Mouse (Mus musculus) olfactory bulb, adult 2 months (tissue): ENCODE measurements around the gene C1rb. TPM values are rescaled to one million over a fixed set of nuclear protein-coding genes. Genes with fewer than 3 reads are reported as not detected.
"Not testable (repeated sequence)": the region's sequence is repeated elsewhere in the genome, so short reads cannot be mapped to it uniquely, and the experiment has no call there.

ENCODE experiments used
- H3K27ac ChIP-seq: fragments of 200-500 bp; 2 replicates; pipeline ENCODE4 v1.5.1; 2012; ENCODE audit warnings: low read depth, low read length; ENCODE audit not compliant: insufficient read depth
- H3K4me1 ChIP-seq: fragments of 200-500 bp; 2 replicates; pipeline ENCODE4 v1.6.1; 2012; ENCODE audit warnings: low read length; ENCODE audit not compliant: control insufficient read depth, insufficient read depth
- H3K4me3 ChIP-seq: fragments of 200-500 bp; 2 replicates; pipeline ENCODE4 v1.5.1; 2012; ENCODE audit warnings: mild to moderate bottlenecking, low read depth, low read length, moderate library complexity; ENCODE audit not compliant: insufficient read depth
- CTCF ChIP-seq: fragments of 200-500 bp; IDR thresholded peaks from 2 replicates; pipeline ENCODE4 v1.5.1; 2012; ENCODE audit warnings: low read depth, mild to moderate bottlenecking, low read length, moderate library complexity; ENCODE audit not compliant: insufficient read depth
- POLR2A ChIP-seq: fragments of 200-500 bp; IDR thresholded peaks from 2 replicates; pipeline ENCODE4 v1.6.1; 2012; ENCODE audit warnings: mild to moderate bottlenecking, low read depth, low read length, moderate library complexity; ENCODE audit not compliant: insufficient read depth
- WGBS: fragments of 180-500 bp; shearing (Covaris S2); methylation state at CpG from one replicate; pipeline ENCODE4 v1.1.7; 2018; 5-methylcytosine and 5-hydroxymethylcytosine counted together
- polyA plus RNA-seq: library from polyadenylated mRNA; stranded (reverse); fragments of >200 nt; gene quantifications from 2 replicates; pipeline ENCODE4 v1.2.4, GENCODE M21; 2012; ENCODE audit warnings: low replicate concordance; ENCODE audit not compliant: missing spikeins, insufficient read depth, insufficient read length

C1rb gene
- polyA plus RNA-seq, 1 experiment, result not detected

DNA sequence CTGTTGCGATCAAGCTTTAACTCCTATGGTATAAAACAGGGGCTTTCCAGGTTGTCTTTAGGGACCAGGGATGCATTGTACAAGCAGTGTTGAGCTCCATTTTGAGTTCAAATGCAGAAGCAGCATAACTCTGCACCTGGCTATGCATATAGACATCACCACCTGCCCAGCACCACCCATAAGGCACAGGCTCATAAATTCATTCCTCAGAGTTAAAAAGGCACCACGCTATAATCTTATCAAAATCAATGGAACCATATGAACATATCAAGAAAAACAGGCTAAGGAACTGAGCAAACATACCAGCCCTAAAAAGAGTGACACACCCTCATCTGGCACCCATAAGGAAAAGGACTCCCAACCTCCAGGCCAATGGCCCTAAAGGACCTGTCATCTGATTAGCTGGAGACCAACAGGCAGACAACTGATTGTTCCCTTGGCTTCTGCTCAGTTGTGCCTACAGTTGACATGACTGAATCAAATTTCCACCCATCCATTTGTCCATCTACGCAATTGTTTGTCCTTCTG, 21.0 kb upstream of the C1rb start:
- no peaks in the 10 kb centered on the region for H3K4me1 ChIP-seq
- no peak overlapping the region for H3K4me3 ChIP-seq
- TF ChIP-seq POLR2A (no peak), CTCF (no peak)
- WGBS, result 90% methylated on average over 3 of the region's 3 CpGs
- H3K27ac ChIP-seq, result no peak overlapping the region

DNA sequence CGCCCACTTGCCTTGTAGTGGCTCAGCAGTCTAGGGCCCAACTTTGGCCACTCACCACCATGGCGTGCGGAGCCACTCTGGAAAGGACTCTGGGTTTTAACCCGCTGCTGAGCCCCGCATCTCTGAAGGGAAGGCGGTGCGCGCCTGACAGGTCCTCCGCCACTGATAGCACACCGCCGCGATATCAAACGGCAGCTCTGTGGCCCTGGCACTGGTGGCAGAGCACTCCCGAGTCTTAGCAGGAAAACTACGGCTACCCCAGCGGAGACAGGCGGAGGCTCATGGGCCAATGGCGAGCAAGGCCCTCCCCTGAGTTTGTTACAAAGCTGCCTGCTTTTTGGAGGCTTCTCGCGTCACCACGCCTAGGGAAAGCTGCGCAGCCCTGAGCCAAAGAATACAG, 17.3 kb upstream of the C1rb start:
- no peaks in the 10 kb centered on the region for H3K4me1 ChIP-seq
- TF ChIP-seq CTCF (no peak), POLR2A (no peak)
- no peak overlapping the region for H3K4me3 ChIP-seq
- WGBS, result 71% methylated on average over 22 of the region's 22 CpGs
- H3K27ac ChIP-seq, result no peak overlapping the region

GRCm38 (mm10) chr6:124555956-124556355, 14.1 kb upstream of the C1rb start:
- not testable (repeated sequence) for H3K4me3 ChIP-seq, H3K27ac ChIP-seq, H3K4me1 ChIP-seq
- 82% methylated on average over 2 of the region's 2 CpGs for WGBS

DNA sequence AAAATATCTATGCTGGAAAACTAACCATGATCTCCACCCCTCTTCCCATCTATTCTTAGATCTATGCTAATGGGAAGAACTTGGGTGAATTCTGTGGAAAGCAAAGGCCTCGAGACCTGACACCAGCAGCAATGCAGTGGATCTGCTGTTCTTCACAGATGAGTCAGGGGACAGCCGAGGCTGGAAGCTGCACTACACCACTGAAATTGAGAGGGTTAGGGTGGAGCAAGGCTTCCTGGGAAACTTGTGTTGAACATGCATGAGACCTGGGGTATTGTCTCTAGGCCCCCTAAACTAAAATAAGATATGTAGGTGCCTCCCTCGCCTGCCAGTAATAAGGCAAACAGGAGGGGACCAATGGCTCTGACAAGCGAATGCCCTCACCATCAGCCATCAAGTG, 8.9 kb upstream of the C1rb start:
- 89% methylated on average over 4 of the region's 4 CpGs for WGBS
- not testable (repeated sequence) for H3K4me3 ChIP-seq, H3K27ac ChIP-seq, H3K4me1 ChIP-seq

DNA sequence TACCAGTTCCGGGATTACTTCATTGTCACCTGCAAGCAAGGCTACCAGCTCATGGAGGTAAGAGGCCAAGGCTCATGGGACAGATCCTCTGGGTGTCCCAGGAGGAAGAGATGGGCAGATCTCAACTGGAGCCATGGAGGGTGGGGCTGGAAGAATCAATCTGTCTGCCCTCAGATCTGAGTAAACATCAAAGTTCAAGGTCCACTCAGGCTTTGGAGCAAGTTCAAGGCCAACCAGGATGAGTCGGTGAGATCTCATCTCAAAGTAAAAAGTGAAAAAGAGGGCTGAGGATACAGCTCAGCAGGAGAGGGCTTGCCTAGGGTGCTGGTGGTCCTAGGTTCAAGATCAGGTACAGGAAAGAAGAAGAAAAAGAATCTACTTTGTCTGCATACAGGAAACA, 8.5 kb upstream of the C1rb start:
- WGBS, result 89% methylated on average over 2 of the region's 2 CpGs
- H3K4me1 ChIP-seq, H3K4me3 ChIP-seq, H3K27ac ChIP-seq: not testable (repeated sequence)

DNA sequence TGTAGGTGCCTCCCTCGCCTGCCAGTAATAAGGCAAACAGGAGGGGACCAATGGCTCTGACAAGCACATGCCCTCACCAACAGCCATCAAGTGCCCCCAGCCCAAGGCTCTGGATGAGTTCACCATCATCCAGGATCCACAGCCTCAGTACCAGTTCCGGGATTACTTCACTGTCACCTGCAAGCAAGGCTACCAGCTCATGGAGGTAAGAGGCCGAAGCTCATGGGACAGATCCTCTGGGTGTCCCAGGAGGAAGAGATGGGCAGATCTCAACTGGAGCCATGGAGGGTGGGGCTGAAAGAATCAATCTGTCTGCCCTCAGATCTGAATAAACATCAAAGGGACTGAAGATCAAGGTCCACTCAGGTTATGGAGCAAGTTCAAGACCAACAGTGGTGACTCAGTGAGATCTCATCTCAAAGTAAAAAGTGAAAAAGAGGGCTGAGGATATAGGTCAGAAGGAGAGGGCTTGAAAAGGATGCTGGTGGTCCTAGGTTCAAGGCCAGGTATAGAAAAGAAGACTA, 5.1 kb downstream of the C1rb start:
- not testable (repeated sequence) for H3K4me1 ChIP-seq, H3K4me3 ChIP-seq, H3K27ac ChIP-seq
- 90% methylated on average over 3 of the region's 3 CpGs for WGBS

- not testable (repeated sequence) for H3K4me3 ChIP-seq, H3K4me1 ChIP-seq, H3K27ac ChIP-seq
- 77% methylated on average over 7 of the region's 7 CpGs for WGBS
Observed at GRCm38 (mm10) chr6:124580155-124580554, 10.1 kb downstream of the C1rb start.

GRCm38 (mm10) chr6:124582231-124582630, 12.1 kb downstream of the C1rb start:
- 94% methylated on average over 1 of the region's 1 CpGs for WGBS
- Histone ChIP-seq H3K4me3 (no peak overlapping the region), H3K27ac (no peak overlapping the region), H3K4me1 (no peaks in the 10 kb centered on the region)
- no peak for TF ChIP-seq CTCF
- TF ChIP-seq POLR2A, result no peak

GRCm38 (mm10) chr6:124584935-124585334, 14.8 kb downstream of the C1rb start:
- Histone ChIP-seq H3K4me1 (no peaks in the 10 kb centered on the region), H3K4me3 (no peak overlapping the region), H3K27ac (no peak overlapping the region)
- 76% methylated on average over 3 of the region's 3 CpGs for WGBS
- no peak for TF ChIP-seq CTCF
- no peak for TF ChIP-seq POLR2A

DNA sequence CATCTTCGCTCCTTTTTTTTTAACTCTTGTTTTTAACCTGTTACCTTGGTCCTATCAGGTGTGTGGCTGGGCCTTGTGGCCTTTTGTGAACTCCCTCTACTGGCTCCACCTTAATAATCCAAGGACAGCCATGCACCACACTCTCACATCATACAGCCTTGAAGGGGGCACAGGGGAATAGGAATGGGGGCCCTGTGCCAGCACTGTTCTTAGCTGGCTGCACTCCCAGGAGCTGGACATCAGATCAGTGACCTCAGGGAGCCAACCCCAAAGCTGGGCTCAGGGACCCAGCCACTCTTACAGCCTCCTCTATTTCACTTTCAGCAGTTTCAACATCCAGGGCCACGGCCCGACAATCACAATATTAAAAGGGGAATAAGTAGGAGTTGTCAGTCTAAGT, 15.7 kb downstream of the C1rb start:
- WGBS, result 78% methylated on average over 3 of the region's 3 CpGs
- no peak overlapping the region for H3K4me3 ChIP-seq

More for the DNA sequence above, 15.7 kb downstream of the C1rb start:
- TF ChIP-seq POLR2A (no peak), CTCF (no peak)
- Histone ChIP-seq H3K27ac (no peak overlapping the region), H3K4me1 (no peaks in the 10 kb centered on the region)
